Mouse (Mus musculus): ENCODE results near the gene Frs3. TPM values are rescaled to one million over a fixed set of nuclear protein-coding genes. Genes with fewer than 3 reads are reported as not detected.

The Frs3 gene
- polyA plus RNA-seq, 1 experiment from 2014 or later: 23.2 TPM

DNA sequence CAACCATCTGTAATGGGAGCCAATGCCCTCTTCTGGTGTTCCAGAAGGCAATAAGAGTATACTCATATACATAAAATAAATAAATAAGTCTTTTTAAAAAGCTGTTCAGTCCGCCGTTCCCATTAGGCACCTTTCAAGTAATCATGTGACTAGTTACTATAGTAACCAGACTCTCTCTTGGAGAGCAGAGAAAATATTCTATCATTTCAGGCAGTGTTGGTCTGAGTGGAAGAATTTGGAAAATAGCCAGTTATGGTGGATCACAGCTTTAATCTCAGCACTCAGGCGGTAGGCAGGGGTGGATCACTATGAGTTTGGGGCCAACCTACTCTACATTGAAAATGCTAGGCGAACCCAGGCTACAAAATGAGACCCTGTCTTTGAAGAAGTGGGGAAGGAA is 19.7 kb upstream of the Frs3 start:
- H3K36me3 ChIP-seq: no peaks in the 10 kb centered on the region
- no peaks in the 10 kb centered on the region for H3K9me3 ChIP-seq
- H3K4me3 ChIP-seq: no peak overlapping the region
- H3K27ac ChIP-seq (replicated peaks): no peak overlapping the region
- H3K9ac ChIP-seq (replicated peaks): no peak overlapping the region
- WGBS: 41% methylated on average over 4 of the region's 4 CpGs
- peaks cover 4% of the 10 kb centered on the region; the same call in 1 of the 2 replicates for H3K27me3 ChIP-seq
- peak; percentile 69 for ATAC-seq (replicated peaks)
- H3K4me2 ChIP-seq (replicated peaks): no peak overlapping the region
- H3K4me1 ChIP-seq: peaks cover 15% of the 10 kb centered on the region

- peaks cover 12% of the 10 kb centered on the region for H3K36me3 ChIP-seq
- no peak overlapping the region for H3K9ac ChIP-seq (replicated peaks)
- H3K27me3 ChIP-seq: peaks cover 4% of the 10 kb centered on the region; the same call in 1 of the 2 replicates
- H3K4me1 ChIP-seq: peaks cover 20% of the 10 kb centered on the region
- peak; percentile 27; the same call in 1 of the 2 replicates for ATAC-seq (replicated peaks)
- peak overlapping the region; percentile 20 for H3K4me3 ChIP-seq
- 20% methylated on average over 14 of the region's 14 CpGs for WGBS
- peak overlapping the region; percentile 34 for H3K4me2 ChIP-seq (replicated peaks)
- no peaks in the 10 kb centered on the region for H3K9me3 ChIP-seq
- no peak overlapping the region for H3K27ac ChIP-seq (replicated peaks)
Measured at GRCm38 (mm10) chr17:47671988-47672310, 16.9 kb upstream of the Frs3 start.

DNA sequence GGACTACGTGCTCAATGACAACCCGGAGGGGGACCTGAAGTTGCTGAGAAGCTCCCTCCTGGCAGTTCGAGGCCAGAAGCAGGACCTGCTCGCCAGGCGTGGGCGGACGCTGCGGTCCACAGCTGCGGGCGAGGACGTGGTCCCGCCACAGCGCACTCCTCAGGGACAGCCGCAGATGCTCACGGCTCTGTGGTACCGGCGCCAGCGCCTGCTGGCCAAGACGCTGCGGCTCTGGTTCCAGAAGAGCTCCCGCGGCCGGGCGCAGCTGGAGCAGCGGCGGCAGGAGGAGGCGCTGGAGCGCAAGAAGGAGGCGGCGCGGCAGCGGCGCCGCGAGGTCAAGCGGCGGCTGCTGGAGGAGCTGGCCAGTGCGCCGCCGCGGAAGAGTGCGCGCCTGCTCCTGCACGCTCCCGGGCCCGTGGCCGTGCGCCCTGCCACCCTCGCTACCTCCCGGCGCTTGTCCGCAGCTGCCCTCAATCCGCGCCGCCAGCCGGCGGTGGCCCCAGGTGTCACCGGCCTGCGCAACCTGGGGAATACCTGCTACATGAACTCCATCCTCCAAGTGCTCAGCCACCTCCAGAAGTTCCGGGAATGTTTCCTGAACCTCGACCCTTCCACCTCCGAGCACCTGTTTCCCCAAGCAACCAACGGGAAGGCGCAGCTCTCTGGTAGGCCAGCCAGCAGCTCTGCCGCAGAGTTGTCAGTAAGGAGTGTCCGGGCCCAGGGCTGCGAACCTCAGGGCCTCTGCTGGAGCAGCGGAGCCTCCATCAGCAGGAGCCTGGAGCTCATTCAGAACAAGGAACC is 16.3 kb upstream of the Frs3 start:
- H3K4me3 ChIP-seq: peak overlapping the region; percentile 20
- H3K9ac ChIP-seq (replicated peaks): no peak overlapping the region
- no peaks in the 10 kb centered on the region for H3K9me3 ChIP-seq
- H3K4me2 ChIP-seq (replicated peaks): peak overlapping the region; percentile 34
- H3K27me3 ChIP-seq: peaks cover 4% of the 10 kb centered on the region; the same call in 1 of the 2 replicates
- H3K27ac ChIP-seq (replicated peaks): no peak overlapping the region
- WGBS: 6% methylated on average over 62 of the region's 68 CpGs
- peak; percentile 39 for ATAC-seq (replicated peaks)
- H3K4me1 ChIP-seq: peaks cover 20% of the 10 kb centered on the region
- H3K36me3 ChIP-seq: peaks cover 15% of the 10 kb centered on the region

GRCm38 (mm10) chr17:47676581-47676980 is 12.2 kb upstream of the Frs3 start:
- H3K27ac ChIP-seq (replicated peaks): peak overlapping the region; percentile 53
- no peak overlapping the region for H3K4me3 ChIP-seq
- no peaks in the 10 kb centered on the region for H3K9me3 ChIP-seq
- peaks cover 52% of the 10 kb centered on the region for H3K36me3 ChIP-seq
- ATAC-seq (replicated peaks): no peak
- no peaks in the 10 kb centered on the region for H3K27me3 ChIP-seq
- H3K9ac ChIP-seq (replicated peaks): no peak overlapping the region
- 16% methylated on average over 9 of the region's 9 CpGs for WGBS
- peaks cover 14% of the 10 kb centered on the region for H3K4me1 ChIP-seq
- H3K4me2 ChIP-seq (replicated peaks): no peak overlapping the region

- Histone ChIP-seq H3K9ac (replicated peaks) (no peak overlapping the region), H3K4me3 (no peak overlapping the region), H3K4me1 (0 out of 2 replicates have a peak, but pooled peaks cover 4% of the 10 kb centered on the region), H3K27me3 (no peaks in the 10 kb centered on the region), H3K27ac (replicated peaks) (no peak overlapping the region), H3K4me2 (replicated peaks) (no peak overlapping the region), H3K9me3 (no peaks in the 10 kb centered on the region), H3K36me3 (peaks cover 69% of the 10 kb centered on the region)
- ATAC-seq (replicated peaks): no peak
- 93% methylated on average over 5 of the region's 5 CpGs for WGBS
Measured at GRCm38 (mm10) chr17:47678238-47678637, 10.6 kb upstream of the Frs3 start.

DNA sequence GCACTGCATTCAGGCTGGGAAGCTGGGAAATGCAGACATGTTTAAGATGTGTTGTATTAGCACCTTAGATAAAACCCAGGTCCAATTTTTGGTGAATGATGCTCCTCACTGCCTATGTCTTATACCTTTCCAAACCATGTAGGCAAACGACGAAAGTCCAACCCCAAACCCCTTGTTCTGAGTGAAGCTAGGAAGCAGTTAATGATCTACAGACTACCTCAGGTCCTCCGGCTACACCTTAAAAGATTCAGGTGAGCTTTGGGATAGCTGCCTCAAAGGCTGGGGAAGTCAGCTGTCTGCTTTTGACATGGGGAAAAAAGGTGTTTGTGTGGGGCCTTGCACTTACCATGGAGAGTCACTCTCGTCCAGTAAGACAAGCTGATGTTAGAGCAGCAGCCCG is 10.1 kb upstream of the Frs3 start:
- ATAC-seq (replicated peaks): no peak
- no peak overlapping the region for H3K4me2 ChIP-seq (replicated peaks)
- H3K27me3 ChIP-seq: no peaks in the 10 kb centered on the region
- H3K27ac ChIP-seq (replicated peaks): no peak overlapping the region
- no peak overlapping the region for H3K4me3 ChIP-seq
- H3K9ac ChIP-seq (replicated peaks): no peak overlapping the region
- 0 out of 2 replicates have a peak, but pooled peaks cover 4% of the 10 kb centered on the region for H3K4me1 ChIP-seq
- WGBS: 92% methylated on average over 5 of the region's 5 CpGs
- peaks cover 74% of the 10 kb centered on the region for H3K36me3 ChIP-seq
- no peaks in the 10 kb centered on the region for H3K9me3 ChIP-seq

- Histone ChIP-seq H3K9ac (replicated peaks) (no peak overlapping the region), H3K27me3 (no peaks in the 10 kb centered on the region), H3K4me1 (peaks cover 10% of the 10 kb centered on the region), H3K4me2 (replicated peaks) (no peak overlapping the region), H3K27ac (replicated peaks) (no peak overlapping the region), H3K9me3 (no peaks in the 10 kb centered on the region), H3K36me3 (peaks cover 70% of the 10 kb centered on the region), H3K4me3 (no peak overlapping the region)
- 93% methylated on average over 4 of the region's 4 CpGs for WGBS
- ATAC-seq (replicated peaks): no peak
Measured at GRCm38 (mm10) chr17:47682836-47683235, 6.0 kb upstream of the Frs3 start.

GRCm38 (mm10) chr17:47687409-47688343 is 1.2 kb upstream of the Frs3 start:
- Histone ChIP-seq H3K27me3 (no peaks in the 10 kb centered on the region), H3K9me3 (no peaks in the 10 kb centered on the region), H3K9ac (replicated peaks) (peak overlapping the region; percentile 88), H3K4me1 (peaks cover 20% of the 10 kb centered on the region), H3K4me2 (replicated peaks) (peak overlapping the region; percentile 92), H3K27ac (replicated peaks) (peak overlapping the region; percentile 86), H3K36me3 (peaks cover 24% of the 10 kb centered on the region), H3K4me3 (peak overlapping the region; percentile 78)
- ATAC-seq (replicated peaks): peak; percentile 90
- under 1% methylated on average over 70 of the region's 70 CpGs for WGBS

DNA sequence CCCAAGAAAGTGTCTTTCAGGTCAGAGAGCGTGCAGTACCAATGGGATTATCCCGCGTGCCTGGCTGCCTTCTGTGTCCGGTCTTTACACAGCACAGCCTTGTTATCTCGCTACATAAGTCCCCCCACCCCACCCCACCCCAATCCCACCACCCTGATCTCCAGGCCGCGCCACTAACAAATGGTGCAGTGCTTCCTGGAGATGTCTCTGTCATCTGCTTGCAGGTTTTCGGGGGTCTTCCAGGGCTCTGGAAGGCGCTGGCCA is 554 bp upstream of the Frs3 start, which contains the start of gene Tomm6:
Tomm6 (minus strand) TSS at position 43 of the 264 bp plus-strand sequence.
- 0% methylated on average over 9 of the region's 9 CpGs for whole genome bisulfite sequencing
- Histone ChIP-seq H3K27me3 (no peaks in the 10 kb centered on the region), H3K9me3 (no peaks in the 10 kb centered on the region), H3K4me2 (replicated peaks) (peak within 1 kb of the TSS; percentile 92), H3K4me1 (peaks cover 20% of the 10 kb centered on the region), H3K4me3 (peak within 1 kb of the TSS; percentile 78), H3K27ac (replicated peaks) (peak within 1 kb of the TSS; percentile 86), H3K36me3 (peaks cover 18% of the 10 kb centered on the region), H3K9ac (replicated peaks) (peak within 1 kb of the TSS; percentile 88)
- ATAC-seq (replicated peaks): no peak

GRCm38 (mm10) chr17:47689894-47690293 is 1.1 kb downstream of the Frs3 start:
- no peak for ATAC-seq (replicated peaks)

GRCm38 (mm10) chr17:47691650-47692049 is 2.8 kb downstream of the Frs3 start:
- no peaks in the 10 kb centered on the region for H3K27me3 ChIP-seq
- no peak overlapping the region for H3K27ac ChIP-seq (replicated peaks)
- no peak overlapping the region for H3K9ac ChIP-seq (replicated peaks)
- H3K36me3 ChIP-seq: no peaks in the 10 kb centered on the region
- no peak for ATAC-seq (replicated peaks)
- H3K4me3 ChIP-seq: no peak overlapping the region
- H3K4me1 ChIP-seq: peaks cover 33% of the 10 kb centered on the region
- H3K9me3 ChIP-seq: no peaks in the 10 kb centered on the region
- whole genome bisulfite sequencing: 95% methylated on average over 3 of the region's 3 CpGs
- no peak overlapping the region for H3K4me2 ChIP-seq (replicated peaks)

More at GRCm38 (mm10) chr17:47689894-47690293, 1.1 kb downstream of the Frs3 start:
- Histone ChIP-seq H3K36me3 (peaks cover 3% of the 10 kb centered on the region; the same call in 1 of the 2 replicates), H3K27me3 (no peaks in the 10 kb centered on the region), H3K4me3 (peak overlapping the region; percentile 78; the same call in 1 of the 2 replicates), H3K4me1 (peaks cover 26% of the 10 kb centered on the region), H3K4me2 (replicated peaks) (peak overlapping the region; percentile 92; the same call in 1 of the 2 replicates), H3K9ac (replicated peaks) (no peak overlapping the region), H3K27ac (replicated peaks) (no peak overlapping the region), H3K9me3 (no peaks in the 10 kb centered on the region)
- 77% methylated on average over 8 of the region's 8 CpGs for WGBS

All from forebrain, embryonic 15.5 days (tissue).